Mouse (Mus musculus) layer of hippocampus, adult 2 months (tissue): ENCODE data around the gene Dip2c. TPM values are rescaled to one million over a fixed set of nuclear protein-coding genes. Genes with fewer than 3 reads are reported as not detected.

Source experiments
- DNase-seq, 2 experiments: peaks; one replicate each; pipeline ENCODE4 v3.0.0; 2022; ENCODE audit warnings: low spot score in 2 of 2
- H3K27ac ChIP-seq: fragments of 200-600 bp; 2 replicates; pipeline ENCODE4 v1.8.1; 2022
- H3K4me3 ChIP-seq: fragments of 200-600 bp; 2 replicates; pipeline ENCODE4 v1.8.1; 2022; ENCODE audit warnings: mild to moderate bottlenecking
- CTCF ChIP-seq: fragments of 200-600 bp; conservative IDR thresholded peaks from 2 replicates; pipeline ENCODE4 v1.8.1; 2022; ENCODE audit warnings: antibody characterized with exemption, mild to moderate bottlenecking, moderate library complexity
- total RNA-seq, 2 experiments: library from RNA; stranded (reverse); gene quantifications; 2 replicates each; pipeline ENCODE4 v1.2.3; 2021

Dip2c gene
- total RNA-seq, 2 experiments from 2014 or later: 66.2 to 66.7 TPM

GRCm38 (mm10) chr13:9715224-9715623 lies 438.9 kb downstream of the Dip2c start:
- DNase-seq: no peak
- TF ChIP-seq CTCF: no peak

More at GRCm38 (mm10) chr13:9715224-9715623, 438.9 kb downstream of the Dip2c start:
- Histone ChIP-seq H3K27ac (no peak overlapping the region), H3K4me3 (no peak overlapping the region)

Other genes with a start within 250 kb of the Dip2c start
- 10 to 100 TPM; 72.7 to 76.8 TPM for gene Larp4b, start 182.6 kb upstream of the Dip2c start, total RNA-seq